Mouse (Mus musculus) retina, adult 2 months (tissue): Measurements from ENCODE around the gene Dbn1.

Experiments used
- DNase-seq: peaks from one replicate; pipeline ENCODE4 v3.0.0-alpha.2; 2012; ENCODE audit warnings: low read depth, low spot score

The Dbn1 gene

GRCm38 (mm10) chr13:55487578-55488498 lies at the start of gene Dbn1:
TSS of gene Dbn1 (minus strand) at chr13:55488111.
- DNase-seq = no peak

- peak; percentile 99 for DNase-seq
Measured at GRCm38 (mm10) chr13:55536194-55537175, 48.6 kb upstream of the Dbn1 start, which contains the start of gene Ddx41. TSS of gene Ddx41 (minus strand) at chr13:55536658.

- DNase-seq = no peak
Measured at GRCm38 (mm10) chr13:55535796-55536193, 47.9 kb upstream of the Dbn1 start.

- DNase-seq = no peak
Measured at GRCm38 (mm10) chr13:55535191-55535590, 47.3 kb upstream of the Dbn1 start.

GRCm38 (mm10) chr13:55529198-55529915 lies 41.4 kb upstream of the Dbn1 start, which contains the start of gene Dok3:
TSS of gene Dok3 (minus strand) at chr13:55529296.
- no peak for DNase-seq

- no peak for DNase-seq
Measured at GRCm38 (mm10) chr13:55527834-55528772, 40.2 kb upstream of the Dbn1 start.

- no peak for DNase-seq
Measured at GRCm38 (mm10) chr13:55527212-55527611, 39.3 kb upstream of the Dbn1 start.

- no peak for DNase-seq
Measured at GRCm38 (mm10) chr13:55525733-55526553, 38.0 kb upstream of the Dbn1 start.

- no peak for DNase-seq
Measured at GRCm38 (mm10) chr13:55523951-55524600, 36.2 kb upstream of the Dbn1 start.

- no peak for DNase-seq
Measured at GRCm38 (mm10) chr13:55523278-55523677, 35.4 kb upstream of the Dbn1 start.

GRCm38 (mm10) chr13:55522730-55523129 lies 34.8 kb upstream of the Dbn1 start:
- DNase-seq = no peak

GRCm38 (mm10) chr13:55519606-55520005 lies 31.7 kb upstream of the Dbn1 start:
- no peak for DNase-seq

- DNase-seq = peak; percentile 60
Measured at GRCm38 (mm10) chr13:55516955-55517354, 29.0 kb upstream of the Dbn1 start.

GRCm38 (mm10) chr13:55513828-55514227 lies 25.9 kb upstream of the Dbn1 start:
- DNase-seq = no peak

GRCm38 (mm10) chr13:55513111-55513748 lies 25.3 kb upstream of the Dbn1 start, which contains the start of gene Pdlim7:
TSS of gene Pdlim7 (minus strand) at chr13:55513676.
- DNase-seq = peak; percentile 61

- DNase-seq = no peak
Measured at GRCm38 (mm10) chr13:55512379-55513031, 24.6 kb upstream of the Dbn1 start.

- DNase-seq = no peak
Measured at GRCm38 (mm10) chr13:55511492-55511861, 23.6 kb upstream of the Dbn1 start.
